Mouse (Mus musculus) liver, embryonic 14.5 days (tissue): ENCODE measurements around the gene Maml2. TPM values are rescaled to one million over a fixed set of nuclear protein-coding genes. Genes with fewer than 3 reads are reported as not detected.

Experiments
- ATAC-seq: fragments of 200-750 bp; cut with Nextera tagmentation; 2 replicates; pipeline ENCODE4 v1.8.0; 2017; ENCODE audit warnings: moderate number of reproducible peaks, mild to moderate bottlenecking, moderate library complexity; ENCODE audit not compliant: insufficient read depth
- DNase-seq, 3 experiments: peaks; one replicate each; pipeline ENCODE4 v3.0.0-alpha.2; 2012 to 2013; ENCODE audit warnings: low read depth in 3 of 3, low spot score in 3 of 3
- H3K27ac ChIP-seq: fragments of 300-500 bp; sonication (generic); 2 replicates; pipeline ENCODE4 v1.5.1; 2014; ENCODE audit warnings: moderate library complexity, mild to moderate bottlenecking, control low read depth, inconsistent platforms
- H3K27me3 ChIP-seq: fragments of 300-500 bp; sonication (generic); 2 replicates; pipeline ENCODE4 v1.6.1; 2014; ENCODE audit warnings: mild to moderate bottlenecking, low read length, moderate library complexity; ENCODE audit not compliant: control insufficient read depth, insufficient read depth
- H3K36me3 ChIP-seq: fragments of 300-500 bp; sonication (generic); replicated peaks from 2 replicates; pipeline ENCODE4 v1.6.1; 2014; ENCODE audit warnings: low read depth; ENCODE audit not compliant: control insufficient read depth, insufficient read depth
- H3K4me1 ChIP-seq, 2 experiments: fragments of 200-500 bp in 1 of 2; fragments of 300-500 bp in 1 of 2; sonication (generic) in 1 of 2; replicated peaks; 2 replicates each; pipeline ENCODE4 v1.6.1; 2012 to 2014; ENCODE audit warnings: antibody characterized with exemption in 1 of 2, inconsistent platforms in 1 of 2, low read length in 1 of 2; ENCODE audit not compliant: control insufficient read depth in 2 of 2, insufficient read depth in 2 of 2
- H3K4me2 ChIP-seq: fragments of 300-500 bp; sonication (generic); 2 replicates; pipeline ENCODE4 v1.6.1; 2014; ENCODE audit warnings: low read depth, mild to moderate bottlenecking, control low read depth, moderate library complexity
- H3K4me3 ChIP-seq, 2 experiments: fragments of 200-500 bp in 1 of 2; fragments of 300-500 bp in 1 of 2; sonication (generic) in 1 of 2; 2 replicates each; pipeline ENCODE4 v1.5.1; 2012 to 2014; ENCODE audit warnings: low read depth in 2 of 2, low read length in 2 of 2, mild to moderate bottlenecking in 2 of 2, control low read depth in 1 of 2, inconsistent platforms in 1 of 2, moderate library complexity in 1 of 2; ENCODE audit not compliant: insufficient read depth in 1 of 2
- H3K9ac ChIP-seq: fragments of 300-500 bp; sonication (generic); replicated peaks from 2 replicates; pipeline ENCODE4 v1.6.1; 2014; ENCODE audit warnings: mild to moderate bottlenecking, control low read depth, moderate library complexity
- H3K9me3 ChIP-seq: fragments of 300-500 bp; sonication (generic); 2 replicates; pipeline ENCODE4 v1.6.1; 2016; ENCODE audit warnings: low read length, mixed read lengths; ENCODE audit not compliant: control insufficient read depth
- CTCF ChIP-seq: IDR thresholded peaks from 2 replicates; pipeline ENCODE4 v1.5.1; 2016; ENCODE audit warnings: antibody characterized with exemption, low read depth, control low read depth
- EP300 ChIP-seq: IDR thresholded peaks from 2 replicates; pipeline ENCODE4 v1.6.1; 2016; ENCODE audit warnings: antibody characterized with exemption, low read depth
- WGBS: fragments of 180-500 bp; shearing (Covaris S2); extraction: QIAGEN DNeasy Blood & Tissue Kit; methylation state at CpG from one replicate; pipeline ENCODE4 v1.1.7; 2014; ENCODE audit not compliant: insufficient replicate concordance; 5-methylcytosine and 5-hydroxymethylcytosine counted together
- polyA plus RNA-seq, 2 experiments: library from polyadenylated mRNA; depleted of rRNA in 1 of 2; stranded (reverse) in 1 of 2; unstranded in 1 of 2; fragments of >200 nt; fragmentation: Nextera tagmentation in 1 of 2; extraction: Ambion mirVana in 1 of 2; gene quantifications; 2 replicates each; pipeline versions ENCODE4 v1.2.1 to v1.2.3; 2012 to 2014

Gene Maml2
- polyA plus RNA-seq, 2 experiments: 0.65 to 0.66 TPM

DNA sequence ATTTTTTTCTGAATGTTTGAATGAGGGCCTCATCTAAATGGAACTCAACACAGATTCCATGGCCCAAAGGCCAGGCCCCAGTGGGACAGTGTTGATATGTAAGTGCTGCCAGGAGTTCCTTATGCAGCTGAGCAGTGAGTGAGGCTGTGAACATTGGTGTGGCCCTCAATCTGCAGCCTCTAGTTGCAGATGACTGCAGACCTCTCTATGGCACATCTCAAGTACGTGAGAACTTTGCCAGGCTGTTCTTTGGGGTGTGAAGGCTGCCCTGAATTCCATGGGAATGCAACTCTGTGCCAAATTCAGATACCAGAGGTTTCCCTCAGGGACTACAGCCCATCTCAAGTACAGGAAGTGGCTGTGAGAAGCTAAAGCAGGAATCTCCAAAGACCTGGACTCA lies 335.6 kb downstream of the Maml2 start:
- DNase-seq (no peak), ATAC-seq (no peak)
- TF ChIP-seq EP300 (no peak), CTCF (no peak)

DNA sequence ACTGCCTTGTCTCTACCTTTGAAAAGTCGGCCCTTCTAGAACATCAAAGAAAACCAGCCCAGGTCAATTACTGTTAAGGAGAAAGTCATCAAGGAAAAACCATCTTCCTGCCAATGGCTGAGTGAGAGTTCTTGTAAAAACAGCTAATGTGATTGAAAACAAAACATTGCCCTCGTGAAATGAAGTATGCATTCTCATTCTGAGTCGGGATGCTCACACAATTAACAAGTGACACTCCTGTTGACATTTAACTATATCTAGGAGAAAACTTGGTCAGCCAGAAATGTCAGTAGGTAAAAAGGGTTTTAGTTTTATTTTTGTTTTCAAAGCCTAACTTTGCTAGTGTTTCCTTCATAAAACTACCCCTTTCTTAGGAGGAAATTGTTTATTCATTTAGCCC lies 341.9 kb downstream of the Maml2 start:
- no peak for TF ChIP-seq CTCF
- TF ChIP-seq EP300: no peak
- no peak for ATAC-seq
- no peaks in the 10 kb centered on the region for H3K9me3 ChIP-seq
- H3K27ac ChIP-seq: no peak overlapping the region
- H3K27me3 ChIP-seq: no peaks in the 10 kb centered on the region
- H3K4me2 ChIP-seq: no peak overlapping the region
- no peaks in the 10 kb centered on the region for H3K4me1 ChIP-seq
- no peaks in the 10 kb centered on the region for H3K36me3 ChIP-seq
- WGBS: 54% methylated on average over 3 of the region's 3 CpGs
- no peak overlapping the region for H3K4me3 ChIP-seq
- no peak overlapping the region for H3K9ac ChIP-seq
- DNase-seq: no peak

More for the DNA sequence above, 335.6 kb downstream of the Maml2 start:
- WGBS: 84% methylated on average over 1 of the region's 1 CpGs
- Histone ChIP-seq H3K9me3 (no peaks in the 10 kb centered on the region), H3K27me3 (no peaks in the 10 kb centered on the region), H3K4me1 (no peaks in the 10 kb centered on the region), H3K27ac (no peak overlapping the region), H3K9ac (no peak overlapping the region), H3K4me3 (no peak overlapping the region), H3K4me2 (no peak overlapping the region), H3K36me3 (no peaks in the 10 kb centered on the region)

DNA sequence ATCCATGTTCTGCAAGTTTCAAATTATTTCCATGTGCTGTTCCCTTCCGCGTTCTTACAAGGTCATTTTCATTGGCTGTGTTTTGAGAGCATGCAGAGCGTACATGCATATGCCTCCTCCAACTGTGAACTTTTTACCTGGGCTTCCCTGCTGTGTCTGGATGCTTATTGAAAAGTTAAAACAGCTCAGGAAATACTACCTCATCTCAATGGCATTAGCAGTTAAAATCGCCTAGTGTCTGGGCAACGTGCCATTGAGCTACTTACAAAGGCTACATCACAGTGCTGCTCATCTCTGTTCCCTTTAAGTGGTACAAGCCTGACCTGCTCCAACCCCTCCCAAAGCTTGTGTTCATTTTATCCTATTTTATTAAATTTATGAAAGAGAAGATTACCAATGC lies 347.4 kb downstream of the Maml2 start:
- ATAC-seq (no peak), DNase-seq (no peak)
- WGBS: 65% methylated on average over 5 of the region's 5 CpGs
- Histone ChIP-seq H3K27ac (no peak overlapping the region), H3K4me1 (no peaks in the 10 kb centered on the region), H3K27me3 (no peaks in the 10 kb centered on the region), H3K9ac (no peak overlapping the region), H3K9me3 (no peaks in the 10 kb centered on the region), H3K4me3 (no peak overlapping the region), H3K36me3 (no peaks in the 10 kb centered on the region), H3K4me2 (no peak overlapping the region)
- TF ChIP-seq CTCF: no peak
- TF ChIP-seq EP300: no peak

DNA sequence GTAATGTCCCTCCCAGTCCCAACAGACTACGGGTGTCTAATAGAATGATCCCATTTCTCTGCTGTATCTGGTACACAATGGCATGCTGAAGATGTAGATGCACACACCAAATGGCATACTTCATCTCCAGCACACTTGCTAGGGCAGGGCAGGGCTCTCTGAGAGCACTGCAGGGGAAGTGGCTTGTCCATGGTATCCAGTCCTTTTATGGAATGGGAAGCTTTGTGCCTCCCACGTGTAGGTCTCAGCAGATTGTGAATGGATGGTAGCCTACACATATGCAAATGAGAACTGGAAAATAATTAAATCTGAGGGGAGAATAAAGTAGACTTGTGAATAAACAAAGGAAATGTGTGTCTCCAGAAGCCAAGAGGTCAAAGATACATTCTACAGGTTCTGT lies 353.3 kb downstream of the Maml2 start:
- TF ChIP-seq EP300 (no peak), CTCF (no peak)
- ATAC-seq (no peak), DNase-seq (no peak)
- H3K4me2 ChIP-seq: no peak overlapping the region
- H3K27me3 ChIP-seq: no peaks in the 10 kb centered on the region
- H3K9me3 ChIP-seq: no peaks in the 10 kb centered on the region
- 58% methylated on average over 2 of the region's 2 CpGs for WGBS
- H3K4me1 ChIP-seq: 0 out of 4 replicates have a peak, but pooled peaks cover 0 to 3% of the 10 kb centered on the region in 2 experiments
- H3K36me3 ChIP-seq: no peaks in the 10 kb centered on the region
- no peak overlapping the region for H3K4me3 ChIP-seq
- H3K27ac ChIP-seq: no peak overlapping the region
- no peak overlapping the region for H3K9ac ChIP-seq

DNA sequence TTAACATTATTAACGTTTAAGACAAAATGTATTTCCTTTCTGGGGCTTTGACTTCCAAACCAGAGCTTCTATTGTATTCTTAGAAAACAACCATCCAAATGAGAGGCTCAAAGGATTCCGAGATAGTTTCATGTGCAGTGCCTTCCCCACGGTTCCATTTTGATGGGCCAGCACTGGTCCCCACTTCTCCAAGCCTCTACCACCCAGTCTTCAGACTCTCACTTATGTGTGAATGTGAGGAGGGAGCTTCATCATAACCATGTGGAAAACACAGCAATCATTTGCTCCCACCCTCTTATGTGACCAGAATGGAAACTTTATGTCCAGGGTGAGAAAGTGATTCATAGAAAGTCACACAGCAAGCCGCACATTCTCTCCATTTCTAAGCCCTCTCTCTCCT lies 354.1 kb downstream of the Maml2 start:
- Histone ChIP-seq H3K36me3 (no peaks in the 10 kb centered on the region), H3K27me3 (no peaks in the 10 kb centered on the region), H3K4me2 (no peak overlapping the region), H3K27ac (no peak overlapping the region), H3K4me1 (0 out of 4 replicates have a peak, but pooled peaks cover 0 to 3% of the 10 kb centered on the region in 2 experiments), H3K4me3 (no peak overlapping the region), H3K9ac (no peak overlapping the region), H3K9me3 (no peaks in the 10 kb centered on the region)
- TF ChIP-seq EP300 (no peak), CTCF (no peak)
- WGBS: 51% methylated on average over 4 of the region's 4 CpGs
- no peak for DNase-seq
- no peak for ATAC-seq
